9 mouse cellular contexts compared by ENCODE assay signal in the genomic region with DNA sequence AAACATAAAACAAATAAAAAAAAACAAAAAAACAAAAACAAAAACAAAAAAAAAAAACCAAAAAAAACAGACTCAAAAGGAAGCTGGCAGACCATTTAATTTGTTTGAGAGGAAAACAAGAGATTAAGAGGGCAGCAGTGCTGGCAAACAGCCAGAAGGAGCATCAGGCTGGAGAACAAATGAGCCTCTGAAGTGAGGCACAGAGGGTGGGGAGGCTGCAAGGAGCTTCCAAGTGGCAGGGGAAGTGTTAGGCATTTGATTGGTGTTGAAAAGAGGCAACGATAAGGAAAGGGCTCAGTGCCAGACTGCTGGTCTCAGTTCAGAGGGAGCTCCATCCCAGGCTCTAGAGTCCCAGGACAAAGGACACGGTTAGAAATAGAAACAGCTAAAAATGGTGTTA. TPM values are rescaled to one million over a fixed set of nuclear protein-coding genes. Genes with fewer than 3 reads are reported as not detected.
A peak's percentile ranks its signal among the peaks of the same experiment; 100 is the strongest.
DNase-seq lines count a peak whose midpoint lies in the region; ATAC-seq lines count a peak whose summit lies in the region.
"Had no signal": no experiment of that assay in that cellular context is flagged by ENCODE, and none has a peak within 500 bp of the region (broad histone marks: within the 10 kb centered on the region; RNA-seq: fewer than 3 reads in every experiment).

No protein-coding gene starts in this region.

- DNase-seq in layer of hippocampus, adult 9-11 months, result peak; percentile 18
- DNase-seq in layer of hippocampus, adult 11-12 months (ENCODE audit: low spot score), result no peak
- peak; percentile 62 for DNase-seq in adipocyte (ENCODE audit: low spot score)
- peak; percentile 80 for DNase-seq in heart, postnatal 4 days
- peak; percentile 23 for DNase-seq in mesoderm, embryonic 11.5 days (ENCODE audit: low read depth, low spot score)
- DNase-seq in gastrocnemius, postnatal 10 days, result no peak
- no peak for DNase-seq in gastrocnemius, postnatal 25 days

- ATAC-seq in common myeloid progenitor, adult 5-6 weeks (replicated peaks; ENCODE audit: low read depth, poor library complexity, severe bottlenecking), result peak; percentile 50; the same call in 1 of the 2 replicates

RNA-seq across cellular contexts. Expression of a gene that starts 8.5 kb away (rescaled TPM):
- total RNA-seq in common myeloid progenitor, adult 5-6 weeks (2017), result not detected in 2 replicates
- not detected for total RNA-seq in heart, postnatal 4 days (2021)
- not detected for total RNA-seq in gastrocnemius, postnatal 10 days (2021)
- total RNA-seq in gastrocnemius, postnatal 25 days (2021), result not detected

RNA-seq across cellular contexts. Expression of a gene that starts 29.0 kb away (rescaled TPM):
- not detected in 2 replicates for total RNA-seq in common myeloid progenitor, adult 5-6 weeks (2017)
- not detected for total RNA-seq in heart, postnatal 4 days (2021)
- total RNA-seq in gastrocnemius, postnatal 10 days (2021), result under 1 TPM in 1 of 2 experiments, not detected in 1; 0.14 TPM
- not detected for total RNA-seq in gastrocnemius, postnatal 25 days (2021)
- total RNA-seq: ES-E14 had no signal

RNA-seq across cellular contexts. Expression of a gene that starts 36.0 kb away (rescaled TPM):
- total RNA-seq in common myeloid progenitor, adult 5-6 weeks (2017), result not detected in 2 replicates
- not detected for total RNA-seq in heart, postnatal 4 days (2021)
- total RNA-seq in gastrocnemius, postnatal 10 days (2021), result under 1 TPM in 1 of 2 experiments, not detected in 1; 0.14 TPM
- total RNA-seq in gastrocnemius, postnatal 25 days (2021), result not detected

RNA-seq across cellular contexts. Expression of a gene that starts 46.6 kb away (rescaled TPM):
- not detected in 2 replicates for total RNA-seq in common myeloid progenitor, adult 5-6 weeks (2017)
- total RNA-seq in heart, postnatal 4 days (2021), result not detected
- not detected for total RNA-seq in gastrocnemius, postnatal 10 days (2021)
- not detected for total RNA-seq in gastrocnemius, postnatal 25 days (2021)
- total RNA-seq: ES-E14 had no signal

RNA-seq across cellular contexts. Expression of a gene that starts 50.1 kb away (rescaled TPM):
- total RNA-seq in common myeloid progenitor, adult 5-6 weeks (2017), result not detected in 2 replicates
- under 1 TPM; 0.14 to 0.20 TPM for total RNA-seq in heart, postnatal 4 days (2021)
- total RNA-seq in gastrocnemius, postnatal 10 days (2021), result 1 to 10 TPM; 2.2 to 3.2 TPM
- 1 to 10 TPM in 1 of 2 experiments, under 1 TPM in 1; 0.35 to 1.1 TPM for total RNA-seq in gastrocnemius, postnatal 25 days (2021)

Comparison
In these comparisons a context has a peak if more than half of its experiments do, and no peak if none do; other contexts are left out.
1. DNase-seq: peak in layer of hippocampus, adult 9-11 months (single experiment), adipocyte (single experiment), heart, postnatal 4 days (single experiment) and mesoderm, embryonic 11.5 days (single experiment); none in layer of hippocampus, adult 11-12 months (single experiment), gastrocnemius, postnatal 10 days (single experiment) and gastrocnemius, postnatal 25 days (single experiment).